Mouse (Mus musculus) neutrophil, adult 5-6 weeks (primary cell): ENCODE data around the gene Wls. TPM values are rescaled to one million over a fixed set of nuclear protein-coding genes. Genes with fewer than 3 reads are reported as not detected.

Source experiments
- ATAC-seq: fragments of 151-379, 151-347 bp; 2 replicates; pipeline ENCODE4 v1.8.0; 2017; ENCODE audit warnings: mild to moderate bottlenecking, moderate TSS enrichment; ENCODE audit not compliant: insufficient number of reproducible peaks, poor library complexity, low FRiP score, severe bottlenecking; ENCODE audit errors: extremely low read depth
- total RNA-seq: library from RNA; stranded (forward); fragments of 200-1000 nt; gene quantifications from 2 replicates; pipeline ENCODE4 v1.2.3, GENCODE M21; 2017

The Wls gene
- total RNA-seq = 17.2 and 17.9 TPM in 2 replicates

GRCm38 (mm10) chr3:159839481-159839880, at the start of gene Wls:
TSS of gene Wls (plus strand) at chr3:159839672.
- peak; percentile 33; the same call in 1 of the 2 replicates for ATAC-seq

- no peak for ATAC-seq
These were observed 49.7 kb upstream of the Wls start for GRCm38 (mm10) chr3:159789781-159790180.

- no peak for ATAC-seq
These were observed 7.9 kb upstream of the Wls start for GRCm38 (mm10) chr3:159831535-159831934.

GRCm38 (mm10) chr3:159840002-159840816, 737 bp downstream of the Wls start:
- peak; percentile 38 for ATAC-seq

GRCm38 (mm10) chr3:159840817-159841390, 1.4 kb downstream of the Wls start:
- ATAC-seq = no peak

GRCm38 (mm10) chr3:159841458-159841857, 2.0 kb downstream of the Wls start:
- ATAC-seq = 0 out of 2 replicates have a peak, but pooled peaks have one; percentile 14

DNA sequence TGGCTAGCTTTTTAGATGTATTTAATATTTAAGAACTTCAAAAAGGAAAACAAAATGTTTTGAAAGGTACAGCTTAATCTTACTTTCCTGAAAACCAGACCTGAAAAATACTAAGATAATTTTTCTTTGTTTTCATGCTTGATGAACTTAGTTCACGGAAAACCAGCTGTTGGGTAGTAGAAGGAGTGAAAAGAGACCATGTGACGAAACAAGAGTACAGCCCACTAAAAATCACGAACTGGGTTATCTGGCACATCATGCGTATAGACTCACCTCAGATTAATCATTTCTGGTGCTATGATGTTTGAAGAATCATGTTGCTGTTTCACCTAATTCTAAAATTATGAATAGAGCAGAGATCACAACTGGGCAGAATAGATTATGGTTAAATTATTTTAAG, 3.7 kb downstream of the Wls start:
- ATAC-seq = no peak

- no peak for ATAC-seq
These were observed 8.0 kb downstream of the Wls start for GRCm38 (mm10) chr3:159847410-159848016.

GRCm38 (mm10) chr3:159848156-159848555, 8.7 kb downstream of the Wls start:
- no peak for ATAC-seq

- ATAC-seq = no peak
These were observed 12.0 kb downstream of the Wls start for GRCm38 (mm10) chr3:159851476-159851875.

GRCm38 (mm10) chr3:159851980-159852379, 12.5 kb downstream of the Wls start:
- no peak for ATAC-seq

DNA sequence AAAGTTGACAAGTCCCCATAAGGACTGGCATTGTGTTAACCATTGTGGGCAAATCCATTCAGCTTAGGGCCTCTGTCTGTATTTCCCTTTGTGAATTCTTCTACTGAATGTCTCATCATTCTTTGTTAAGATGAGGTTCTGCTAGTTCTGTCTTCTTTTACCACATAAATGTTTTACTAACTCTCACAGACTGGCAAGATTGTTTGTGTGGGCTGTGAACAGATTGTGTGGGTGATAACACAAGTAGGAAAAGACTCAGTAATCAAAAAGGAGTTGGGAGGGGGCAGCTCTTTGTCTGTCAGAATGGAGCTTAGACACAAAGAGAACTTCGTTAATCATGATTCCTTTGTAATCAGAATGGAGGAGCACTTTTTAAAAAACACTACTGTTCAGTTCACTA, 17.6 kb downstream of the Wls start:
- ATAC-seq = no peak

- no peak for ATAC-seq
These were observed 26.2 kb downstream of the Wls start for GRCm38 (mm10) chr3:159865691-159866090.

- no peak for ATAC-seq
These were observed 39.5 kb downstream of the Wls start for GRCm38 (mm10) chr3:159878983-159879382.

GRCm38 (mm10) chr3:159883325-159883724, 43.9 kb downstream of the Wls start:
- ATAC-seq = no peak

- ATAC-seq = no peak
These were observed 45.3 kb downstream of the Wls start for GRCm38 (mm10) chr3:159884802-159885201.

- no peak for ATAC-seq
These were observed 45.8 kb downstream of the Wls start for GRCm38 (mm10) chr3:159885271-159885670.

- no peak for ATAC-seq
These were observed 46.4 kb downstream of the Wls start for GRCm38 (mm10) chr3:159885781-159886400.

DNA sequence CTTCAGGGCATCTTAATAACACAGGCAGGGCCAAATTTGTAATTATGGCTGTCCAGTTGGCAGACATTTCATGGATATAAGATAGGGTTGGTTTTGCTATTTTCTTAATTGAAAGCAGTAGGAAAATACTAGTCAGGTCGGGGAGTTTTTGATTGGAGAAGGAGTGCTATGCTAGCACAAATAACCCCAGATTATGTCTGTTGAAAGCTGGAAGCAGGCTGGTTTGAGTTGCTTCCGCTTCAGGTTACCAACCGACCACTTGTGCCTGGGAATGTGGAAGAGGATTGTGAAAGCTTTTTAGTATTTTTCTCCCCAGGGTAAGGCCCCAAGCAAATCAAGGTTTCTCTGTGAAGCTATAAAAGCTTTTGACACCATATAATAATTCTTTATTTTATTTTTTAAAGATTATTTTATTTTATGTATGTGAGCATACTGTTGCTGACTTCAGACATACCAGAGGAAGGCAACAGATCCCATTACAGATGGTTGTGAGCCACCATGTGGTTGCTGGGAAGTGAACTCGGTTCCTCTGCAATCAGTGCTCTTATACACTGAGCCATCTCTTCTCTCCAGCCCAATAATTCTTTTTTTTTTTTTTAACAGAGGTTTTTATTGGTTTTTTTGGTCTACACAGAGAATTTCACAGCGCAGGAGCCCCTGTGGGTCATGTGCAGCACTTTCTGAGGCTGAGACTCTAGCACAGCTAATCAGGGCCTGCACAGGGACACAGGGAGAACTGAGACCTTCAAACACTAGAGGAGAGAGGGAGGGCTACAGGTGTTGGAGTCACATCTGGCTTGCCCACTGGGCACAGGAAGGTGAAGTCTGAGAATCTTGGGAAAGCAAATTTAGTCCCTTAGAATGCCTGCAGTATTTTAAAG, 50.9 kb downstream of the Wls start:
- ATAC-seq = no peak
